Mouse (Mus musculus) intestine, postnatal 0 days (tissue): ENCODE data around the gene Olfr982. TPM values are rescaled to one million over a fixed set of nuclear protein-coding genes. Genes with fewer than 3 reads are reported as not detected.

Experiments used
- ATAC-seq: fragments of 200-750 bp; cut with Nextera tagmentation; 2 replicates; pipeline ENCODE4 v1.8.0; 2017; ENCODE audit warnings: mild to moderate bottlenecking, moderate TSS enrichment, moderate library complexity
- H3K27ac ChIP-seq: fragments of 300-500 bp; sonication (generic); 2 replicates; pipeline ENCODE4 v1.5.1; 2014; ENCODE audit warnings: mild to moderate bottlenecking, low read depth, low read length, moderate library complexity
- H3K27me3 ChIP-seq: fragments of 300-500 bp; sonication (generic); replicated peaks from 2 replicates; pipeline ENCODE4 v1.6.1; 2014; ENCODE audit warnings: low read length, mixed read lengths; ENCODE audit not compliant: control insufficient read depth, insufficient read depth
- H3K36me3 ChIP-seq: fragments of 300-500 bp; sonication (generic); 2 replicates; pipeline ENCODE4 v1.6.1; 2014; ENCODE audit warnings: mild to moderate bottlenecking, moderate library complexity; ENCODE audit not compliant: control insufficient read depth, insufficient read depth
- H3K4me1 ChIP-seq: fragments of 300-500 bp; sonication (generic); replicated peaks from 2 replicates; pipeline ENCODE4 v1.6.1; 2014; ENCODE audit warnings: antibody characterized with exemption, low read length, mixed read lengths; ENCODE audit not compliant: control insufficient read depth, insufficient read depth
- H3K4me2 ChIP-seq: fragments of 300-500 bp; sonication (generic); replicated peaks from 2 replicates; pipeline ENCODE4 v1.6.1; 2014; ENCODE audit warnings: low read depth, mild to moderate bottlenecking, moderate library complexity
- H3K4me3 ChIP-seq: fragments of 300-500 bp; sonication (generic); 2 replicates; pipeline ENCODE4 v1.5.1; 2014; ENCODE audit warnings: low read depth, low read length
- H3K9ac ChIP-seq: fragments of 300-500 bp; sonication (generic); 2 replicates; pipeline ENCODE4 v1.6.1; 2014; ENCODE audit warnings: mild to moderate bottlenecking, low read depth, low read length
- H3K9me3 ChIP-seq: fragments of 300-500 bp; sonication (generic); 2 replicates; pipeline ENCODE4 v1.6.1; 2016; ENCODE audit warnings: mixed run types; ENCODE audit not compliant: control insufficient read depth
- CTCF ChIP-seq: sonication (generic); IDR thresholded peaks from 2 replicates; pipeline ENCODE4 v1.5.1; 2016; ENCODE audit warnings: low read depth, mild to moderate bottlenecking, control low read depth, antibody characterized with exemption, moderate library complexity
- WGBS: fragments of 180-500 bp; shearing (Covaris S2); extraction: QIAGEN DNeasy Blood & Tissue Kit; methylation state at CpG from one replicate; pipeline ENCODE4 v1.1.7; 2014; 5-methylcytosine and 5-hydroxymethylcytosine counted together
- polyA plus RNA-seq: library from polyadenylated mRNA; unstranded; fragments of >200 nt; fragmentation: Nextera tagmentation; extraction: Ambion mirVana; gene quantifications from 2 replicates; pipeline ENCODE4 v1.2.1, GENCODE M21; 2015

The Olfr982 gene
- polyA plus RNA-seq, result not detected in 2 replicates

GRCm38 (mm10) chr9:40073529-40073928 lies at the start of gene Olfr982:
Olfr982 (plus strand) TSS chr9:40073829.
- Histone ChIP-seq H3K4me3 (no peak within 1 kb of the TSS), H3K27ac (no peak within 1 kb of the TSS), H3K4me1 (no peaks in the 10 kb centered on the region), H3K9me3 (no peaks in the 10 kb centered on the region), H3K9ac (no peak within 1 kb of the TSS), H3K4me2 (no peak within 1 kb of the TSS), H3K27me3 (no peaks in the 10 kb centered on the region), H3K36me3 (no peaks in the 10 kb centered on the region)
- ATAC-seq, result no peak
- 80% methylated on average over 2 of the region's 2 CpGs for WGBS
- no peak for TF ChIP-seq CTCF

GRCm38 (mm10) chr9:40050138-40050537 lies 23.5 kb upstream of the Olfr982 start:
- TF ChIP-seq CTCF, result no peak
- WGBS, result 91% methylated on average over 19 of the region's 19 CpGs
- H3K9me3 ChIP-seq, result no peaks in the 10 kb centered on the region
- H3K9ac ChIP-seq, result no peak overlapping the region
- no peak overlapping the region for H3K4me2 ChIP-seq
- no peaks in the 10 kb centered on the region for H3K27me3 ChIP-seq
- no peak overlapping the region for H3K27ac ChIP-seq
- ATAC-seq, result no peak
- no peaks in the 10 kb centered on the region for H3K36me3 ChIP-seq
- no peaks in the 10 kb centered on the region for H3K4me1 ChIP-seq
- H3K4me3 ChIP-seq, result no peak overlapping the region

- no peak for ATAC-seq
- Histone ChIP-seq H3K4me2 (no peak within 1 kb of the TSS), H3K4me3 (no peak within 1 kb of the TSS), H3K9ac (no peak within 1 kb of the TSS), H3K27me3 (no peaks in the 10 kb centered on the region), H3K27ac (no peak within 1 kb of the TSS), H3K4me1 (no peaks in the 10 kb centered on the region), H3K9me3 (no peaks in the 10 kb centered on the region), H3K36me3 (no peaks in the 10 kb centered on the region)
- no peak for TF ChIP-seq CTCF
- WGBS, result 87% methylated on average over 2 of the region's 2 CpGs
Observed at GRCm38 (mm10) chr9:40093495-40093894, 19.9 kb downstream of the Olfr982 start, which contains the start of gene Olfr983. Olfr983 (minus strand) TSS chr9:40093595.

DNA sequence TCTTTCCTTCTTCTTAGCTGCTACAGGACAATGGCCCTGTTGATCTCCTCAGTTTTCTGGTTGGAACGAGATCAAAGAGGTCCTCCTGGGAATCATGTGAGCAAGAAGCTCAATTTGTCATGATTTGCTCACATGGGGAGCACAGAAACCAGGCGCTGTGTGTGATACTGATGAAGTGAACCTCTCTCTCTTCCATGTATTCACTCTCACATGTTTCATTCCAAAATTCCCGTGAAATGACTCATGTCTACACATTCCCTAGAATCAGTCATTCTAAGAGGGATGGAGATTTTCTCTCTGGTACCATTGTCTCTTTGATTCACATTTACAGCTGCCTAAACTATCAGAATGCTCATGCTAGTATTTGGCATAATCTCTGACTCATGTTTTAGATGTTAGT lies 21.1 kb downstream of the Olfr982 start:
- no peak overlapping the region for H3K4me2 ChIP-seq
- TF ChIP-seq CTCF, result no peak
- no peak overlapping the region for H3K4me3 ChIP-seq
- H3K27me3 ChIP-seq, result no peaks in the 10 kb centered on the region
- no peaks in the 10 kb centered on the region for H3K36me3 ChIP-seq
- no peak overlapping the region for H3K27ac ChIP-seq
- no peak overlapping the region for H3K9ac ChIP-seq
- H3K4me1 ChIP-seq, result no peaks in the 10 kb centered on the region
- 64% methylated on average over 3 of the region's 3 CpGs for WGBS
- ATAC-seq, result no peak
- no peaks in the 10 kb centered on the region for H3K9me3 ChIP-seq

GRCm38 (mm10) chr9:40114106-40114505 lies 40.5 kb downstream of the Olfr982 start, which contains the start of gene Olfr984:
Olfr984 (minus strand) TSS chr9:40114206.
- TF ChIP-seq CTCF, result no peak
- H3K4me3 ChIP-seq, result no peak within 1 kb of the TSS
- H3K4me1 ChIP-seq, result no peaks in the 10 kb centered on the region
- no peak within 1 kb of the TSS for H3K4me2 ChIP-seq
- no peak for ATAC-seq
- 90% methylated on average over 2 of the region's 2 CpGs for WGBS
- H3K27me3 ChIP-seq, result no peaks in the 10 kb centered on the region
- no peak within 1 kb of the TSS for H3K9ac ChIP-seq
- H3K27ac ChIP-seq, result no peak within 1 kb of the TSS
- H3K9me3 ChIP-seq, result no peaks in the 10 kb centered on the region
- no peaks in the 10 kb centered on the region for H3K36me3 ChIP-seq

GRCm38 (mm10) chr9:40116645-40117286 lies 43.1 kb downstream of the Olfr982 start:
- TF ChIP-seq CTCF, result no peak
- no peak overlapping the region; the same call in 1 of the 2 replicates for H3K4me2 ChIP-seq
- ATAC-seq, result no peak
- no peak overlapping the region for H3K9ac ChIP-seq
- H3K4me3 ChIP-seq, result no peak overlapping the region
- H3K9me3 ChIP-seq, result no peaks in the 10 kb centered on the region
- H3K36me3 ChIP-seq, result no peaks in the 10 kb centered on the region
- no peaks in the 10 kb centered on the region for H3K27me3 ChIP-seq
- WGBS, result 12% methylated on average over 10 of the region's 10 CpGs
- H3K27ac ChIP-seq, result no peak overlapping the region
- H3K4me1 ChIP-seq, result no peaks in the 10 kb centered on the region
